Mouse (Mus musculus) liver, postnatal 0 days (tissue): ENCODE results near the gene Clybl.

Source experiments
- CTCF ChIP-seq: sonication (generic); IDR thresholded peaks from 2 replicates; pipeline ENCODE4 v1.5.1; 2016; ENCODE audit warnings: antibody characterized with exemption, low read depth
- EP300 ChIP-seq: IDR thresholded peaks from 2 replicates; pipeline ENCODE4 v1.6.1; 2016; ENCODE audit warnings: antibody characterized with exemption, low read depth, mild to moderate bottlenecking

GRCm38 (mm10) chr14:122213590-122213989 is 32.1 kb downstream of the Clybl start:
- no peak for TF ChIP-seq CTCF
- TF ChIP-seq EP300: no peak
